Mouse (Mus musculus): ENCODE measurements around the gene Efna5.

Gene Efna5

DNA sequence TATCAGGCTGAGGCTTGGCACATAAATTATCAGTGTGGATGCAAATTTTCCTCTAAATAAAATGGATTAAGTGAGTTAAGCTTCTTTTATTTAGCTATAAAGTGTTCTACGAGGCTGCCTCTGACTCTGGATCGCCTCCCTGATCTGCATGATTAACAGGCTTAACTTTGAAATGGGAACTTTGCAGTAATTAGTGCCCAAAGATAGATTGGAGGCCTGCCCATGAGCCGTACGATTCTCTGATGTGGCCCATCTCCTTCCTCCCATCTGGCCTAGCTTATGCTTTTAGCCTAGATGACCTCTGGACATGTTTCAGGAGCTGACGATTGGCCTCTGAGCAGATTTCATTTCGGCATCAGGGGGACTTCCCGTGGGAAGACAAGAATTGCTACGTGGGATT, 273.0 kb downstream of the Efna5 start:
- DNase-seq (ENCODE audit: low read depth, low spot score) = no peak

DNA sequence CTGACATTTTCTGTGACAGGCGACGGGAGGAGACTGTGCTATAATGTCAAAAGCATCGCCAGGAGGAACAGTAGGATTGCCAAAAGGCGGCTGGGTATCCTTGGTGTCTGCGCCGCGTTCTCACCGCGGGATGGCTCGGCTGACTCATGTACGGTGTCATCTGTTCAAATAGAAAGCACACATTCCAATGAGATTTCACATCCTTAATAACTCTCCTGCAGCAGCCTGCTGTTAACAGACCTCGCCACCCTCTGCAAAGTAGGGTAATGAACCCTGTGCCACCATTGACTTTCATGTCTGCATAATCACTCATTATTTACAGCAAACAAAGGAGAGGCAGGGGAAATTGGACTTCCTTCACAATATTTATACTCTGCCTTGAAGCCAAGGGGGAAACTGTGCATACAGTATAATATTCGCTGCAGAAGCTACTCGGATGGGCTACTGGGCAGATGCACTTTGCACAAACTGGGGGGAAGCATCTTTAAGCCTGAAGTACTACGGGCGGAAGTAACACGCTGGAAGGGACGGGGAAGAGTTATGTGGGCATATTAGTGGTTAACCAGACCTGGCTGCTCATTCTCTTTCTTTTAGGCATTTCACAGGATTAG, 273.7 kb downstream of the Efna5 start:
- no peak for DNase-seq (ENCODE audit: low read depth, low spot score)

DNA sequence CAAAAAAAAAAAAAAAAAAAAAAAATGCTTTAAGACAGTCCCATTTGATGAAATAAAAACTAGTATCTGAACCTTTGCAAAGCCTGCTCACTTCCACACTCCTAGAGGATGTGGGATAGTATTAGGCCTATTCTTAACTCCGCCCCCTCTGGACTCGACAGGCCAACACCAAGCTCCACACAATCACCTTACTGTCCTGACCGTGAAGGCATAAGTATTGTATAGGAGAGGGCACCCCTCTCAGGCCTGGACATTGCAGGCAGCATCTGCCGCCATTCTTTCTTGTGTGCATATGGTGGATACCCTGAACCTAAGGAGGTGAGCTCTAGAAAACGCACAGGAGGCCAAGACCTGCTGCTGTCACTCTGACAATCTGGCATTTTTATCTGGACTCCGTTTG, 274.4 kb downstream of the Efna5 start:
- DNase-seq (ENCODE audit: low read depth, low spot score) = no peak

DNA sequence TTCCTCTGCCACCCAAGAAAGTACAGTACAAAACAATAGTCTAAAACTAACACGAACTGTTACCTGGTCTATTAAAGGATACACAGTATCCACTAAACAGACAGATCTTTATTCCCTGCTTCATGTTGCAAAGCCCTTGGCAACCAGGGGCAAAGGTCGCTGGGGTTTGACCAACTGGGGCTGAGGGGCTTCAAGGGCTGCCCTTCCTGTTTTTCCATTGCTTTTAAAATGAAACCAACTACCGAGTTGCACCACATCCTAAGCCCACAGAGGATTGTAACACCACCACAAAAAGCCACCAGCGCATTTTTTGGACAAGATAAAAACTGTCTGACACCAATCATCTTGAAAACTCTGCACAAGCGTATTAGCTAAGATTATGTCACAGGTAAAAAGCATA, 276.8 kb downstream of the Efna5 start:
- no peak for DNase-seq (ENCODE audit: low read depth, low spot score)

DNA sequence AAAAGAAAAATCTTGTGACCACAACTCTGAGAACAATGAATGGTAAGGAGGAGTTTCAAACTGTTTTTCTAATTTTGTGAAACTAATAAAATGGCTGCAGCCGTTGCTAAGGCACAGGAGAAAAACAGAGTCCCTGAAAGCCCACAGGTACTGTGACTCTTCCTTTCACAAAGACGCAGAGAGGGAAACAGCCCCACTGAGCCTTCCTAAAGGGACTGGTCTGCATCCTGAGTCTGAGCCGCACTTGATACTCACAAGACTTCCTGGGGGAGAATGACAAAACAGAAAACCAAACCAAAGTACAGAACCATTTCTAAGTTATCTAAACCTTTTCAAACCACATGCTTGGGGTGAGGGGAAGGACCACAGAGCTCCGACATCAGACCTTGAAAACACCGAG, 277.5 kb downstream of the Efna5 start:
- no peak for DNase-seq (ENCODE audit: low read depth, low spot score)

DNA sequence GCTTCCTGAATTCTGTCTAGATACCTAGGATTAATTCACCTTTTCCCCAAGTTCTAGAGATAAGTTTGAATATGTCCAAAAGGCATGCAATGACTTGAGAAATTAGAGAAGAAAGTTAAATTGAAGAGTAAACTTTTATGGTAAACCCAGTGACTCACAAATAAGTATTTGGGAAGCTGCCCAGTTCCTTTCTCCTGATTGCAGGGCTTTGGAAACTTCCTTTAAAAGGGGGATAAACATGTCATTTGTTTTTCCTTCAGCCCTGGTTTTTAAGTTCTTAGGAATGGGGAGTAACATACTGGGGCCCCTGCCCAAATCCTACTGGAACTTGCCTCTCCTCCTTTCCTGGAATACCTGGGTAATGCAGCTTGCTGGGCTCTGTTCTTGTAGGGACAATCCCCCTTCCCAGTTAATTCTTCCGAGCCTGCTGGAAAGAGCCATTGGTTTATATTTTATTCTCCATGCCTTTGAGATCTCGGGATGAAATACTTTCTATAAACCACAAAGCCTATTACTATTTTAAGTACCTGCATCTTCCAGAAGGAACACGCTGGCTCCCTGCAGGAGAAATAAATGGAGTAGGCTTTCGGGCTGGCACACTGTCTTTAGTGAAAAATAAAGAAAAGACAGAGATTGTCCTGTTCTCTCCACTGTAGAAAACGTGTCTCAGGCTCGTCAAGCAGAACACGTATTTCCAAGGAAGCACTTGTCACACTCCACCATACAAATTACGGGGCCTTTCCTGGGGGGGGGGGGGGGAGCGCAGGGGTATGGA, 282.2 kb downstream of the Efna5 start:
- no peak for DNase-seq (ENCODE audit: low read depth, low spot score)

DNA sequence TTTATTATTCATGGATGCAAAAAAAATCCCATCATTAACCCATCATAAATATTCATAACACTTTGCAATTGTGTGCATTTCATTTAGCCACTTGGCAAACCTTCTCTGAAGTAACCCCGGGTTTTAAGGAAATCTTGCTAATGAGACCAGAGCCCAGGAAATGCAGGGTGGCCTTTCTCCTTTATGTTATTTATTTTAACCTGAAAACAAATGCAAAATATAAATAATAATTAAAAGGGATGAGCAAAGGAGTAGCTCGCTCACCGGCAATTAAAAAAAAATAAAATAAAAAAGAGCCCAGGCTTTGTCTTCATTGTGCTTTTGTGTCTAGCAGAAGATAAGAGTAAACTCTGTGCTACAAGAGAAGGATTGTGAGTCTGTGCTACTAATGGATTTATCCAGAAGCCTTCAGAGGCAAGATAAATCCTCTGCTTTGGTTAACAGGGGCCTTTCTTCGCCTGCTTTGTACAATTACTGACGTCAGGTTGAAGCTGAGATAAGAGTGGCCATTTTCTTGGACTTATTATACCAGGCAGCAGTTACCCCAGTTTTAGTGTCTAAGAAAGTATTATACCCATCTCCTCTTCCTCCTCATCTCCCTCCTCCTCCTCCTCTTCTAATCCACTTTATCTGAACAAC, 288.6 kb downstream of the Efna5 start:
- DNase-seq (ENCODE audit: low read depth, low spot score) = no peak

DNA sequence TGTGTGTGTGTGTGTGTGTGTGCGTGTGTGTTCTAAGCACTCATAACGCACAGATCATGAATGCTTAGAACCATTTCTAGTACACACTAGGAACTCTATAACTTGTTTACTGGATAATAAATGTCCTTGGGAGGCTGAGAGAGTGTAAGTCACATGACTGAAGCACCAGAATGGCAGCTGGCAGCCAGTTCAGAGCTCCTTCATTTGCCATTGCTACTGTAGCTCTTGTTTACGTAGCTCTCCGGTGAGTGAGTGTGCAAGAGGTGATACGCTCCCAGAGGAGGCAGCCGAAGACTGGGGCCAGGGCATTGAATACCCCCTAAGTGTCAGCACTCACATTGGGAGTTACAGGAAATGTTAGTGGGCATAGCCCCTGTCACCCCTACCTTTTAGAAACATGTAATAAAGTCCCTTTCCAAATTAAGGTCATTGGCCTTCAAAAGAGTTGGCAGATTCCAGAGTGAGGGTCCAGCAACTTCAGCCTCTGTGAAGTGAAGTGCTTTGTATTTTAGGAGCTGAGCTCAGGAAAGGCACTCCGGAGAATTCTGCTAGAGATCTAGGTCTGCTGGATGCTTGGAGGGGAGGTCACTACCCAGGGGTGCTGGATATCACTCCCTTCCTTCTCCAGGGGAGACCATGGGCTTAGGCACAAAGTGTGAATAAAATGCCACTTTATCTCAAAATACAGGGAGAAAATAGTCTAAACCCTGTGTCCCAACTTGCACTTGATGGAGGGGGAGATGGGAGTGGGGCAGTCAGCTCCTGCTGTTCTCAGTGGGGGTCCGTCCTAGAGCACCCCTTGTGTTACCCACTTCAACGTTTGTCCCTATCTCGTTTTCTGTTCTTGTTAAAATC, 289.3 kb downstream of the Efna5 start:
- DNase-seq (ENCODE audit: low read depth, low spot score) = no peak

DNA sequence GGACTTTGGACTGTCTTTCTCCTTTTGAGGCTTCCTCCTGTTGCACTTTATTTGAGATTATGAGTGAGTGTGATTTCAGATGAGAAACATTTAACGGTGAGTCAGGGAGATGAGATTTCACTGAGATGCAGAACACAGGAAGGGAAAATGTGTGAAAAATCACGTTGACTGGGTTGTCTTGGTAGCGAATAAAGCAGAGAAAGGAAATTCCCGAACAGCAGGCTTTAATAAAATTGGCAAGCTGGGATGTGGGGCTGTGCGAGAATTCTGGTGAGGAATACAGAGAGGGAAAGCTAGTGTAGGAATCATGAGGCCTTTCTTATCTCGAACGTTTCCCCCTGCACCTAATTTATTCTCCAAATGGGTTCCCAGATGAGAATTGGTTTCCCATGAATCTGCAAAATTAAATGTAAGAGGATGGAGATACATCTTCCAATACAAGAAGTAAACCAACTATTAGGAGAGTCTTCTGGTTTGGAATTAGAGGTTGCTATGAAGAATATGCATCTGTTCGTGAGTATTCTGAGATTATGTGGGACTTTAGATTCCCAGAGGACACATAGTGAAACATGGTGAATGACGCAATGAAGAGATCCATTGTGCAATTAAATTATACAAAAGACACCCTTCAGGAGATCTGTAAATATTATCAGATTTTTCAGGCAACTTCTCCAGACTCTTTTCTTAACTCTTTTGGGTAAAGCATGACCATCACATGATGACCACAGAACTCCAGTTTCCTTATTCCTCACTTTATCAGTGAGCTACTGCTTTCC, 290.2 kb downstream of the Efna5 start:
- DNase-seq (ENCODE audit: low read depth, low spot score) = no peak

DNA sequence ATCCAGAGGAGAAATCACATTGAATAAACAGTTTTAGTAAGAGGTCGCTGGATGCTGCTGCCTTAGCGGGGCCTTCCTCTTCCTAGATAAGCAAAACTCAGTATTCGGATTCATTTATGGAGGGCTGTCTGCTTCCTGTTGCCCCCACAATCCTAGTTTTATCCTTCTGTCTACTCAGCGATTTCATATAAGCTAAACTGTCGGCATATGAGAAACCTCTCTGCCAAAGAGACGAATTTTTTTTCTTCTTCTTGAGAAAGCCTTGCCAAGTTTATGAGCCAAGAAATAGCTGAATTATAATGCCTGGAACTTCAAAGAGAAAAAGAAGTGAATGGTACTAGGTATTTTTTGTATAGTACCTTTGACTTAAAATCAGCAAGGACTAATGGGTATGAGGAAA, 301.0 kb downstream of the Efna5 start:
- DNase-seq (ENCODE audit: low read depth, low spot score) = no peak

DNA sequence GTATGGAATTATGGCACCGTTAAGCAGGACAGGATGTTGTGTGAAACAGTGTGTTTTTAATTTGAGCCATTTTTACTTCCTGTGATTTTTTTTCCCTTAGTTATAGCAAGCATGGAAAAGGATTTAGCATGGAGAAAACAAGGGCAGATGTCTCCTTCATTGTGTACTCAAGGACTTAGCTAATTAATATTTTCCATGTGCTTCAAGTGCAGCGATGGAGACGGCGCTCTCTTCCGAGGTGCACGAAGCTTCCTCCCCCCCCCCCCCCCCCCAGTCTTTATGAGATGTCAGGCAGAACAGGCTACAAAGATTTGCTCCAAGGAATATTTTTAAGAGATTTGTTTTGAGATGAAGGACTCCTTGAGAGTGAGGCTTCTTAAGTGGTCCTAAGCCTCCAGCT, 301.5 kb downstream of the Efna5 start:
- no peak for DNase-seq (ENCODE audit: low read depth, low spot score)

DNA sequence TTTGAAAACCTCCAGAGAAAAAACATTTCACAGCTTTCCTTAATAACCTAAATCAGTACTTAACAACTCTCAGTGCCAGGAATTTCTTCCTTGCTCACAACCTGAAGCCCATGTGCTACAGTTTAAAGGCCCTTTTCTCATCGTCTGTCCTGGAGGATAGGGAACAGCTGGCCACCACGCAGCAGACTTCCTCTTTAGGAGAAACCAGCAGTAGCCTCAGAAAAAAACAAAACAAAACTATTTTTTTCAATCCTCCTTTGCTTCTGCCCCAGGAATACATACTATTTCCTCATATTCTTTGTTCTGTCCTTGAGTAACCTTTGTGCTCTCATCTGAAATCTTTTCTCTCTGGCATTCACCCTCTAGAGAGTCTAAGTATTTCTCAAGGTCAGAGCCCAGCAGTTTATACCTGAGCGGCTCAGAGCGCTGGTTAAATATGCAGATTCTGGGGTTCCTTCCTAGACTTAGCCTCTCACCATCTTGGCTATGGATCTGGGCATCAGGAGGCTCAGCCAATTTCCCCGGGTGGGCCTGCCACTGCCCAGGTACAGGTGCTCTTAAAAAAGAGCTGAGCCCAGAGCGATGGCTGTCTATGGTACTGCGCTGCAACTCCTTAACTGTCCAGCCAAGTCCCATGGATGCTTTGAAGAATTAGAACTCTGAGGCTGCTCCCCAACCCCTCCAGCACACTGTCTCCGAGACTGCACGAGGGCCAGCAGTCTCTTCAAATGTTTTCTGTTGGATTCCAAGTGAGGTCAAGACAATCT, 306.4 kb downstream of the Efna5 start:
- no peak for DNase-seq (ENCODE audit: low read depth, low spot score)

DNA sequence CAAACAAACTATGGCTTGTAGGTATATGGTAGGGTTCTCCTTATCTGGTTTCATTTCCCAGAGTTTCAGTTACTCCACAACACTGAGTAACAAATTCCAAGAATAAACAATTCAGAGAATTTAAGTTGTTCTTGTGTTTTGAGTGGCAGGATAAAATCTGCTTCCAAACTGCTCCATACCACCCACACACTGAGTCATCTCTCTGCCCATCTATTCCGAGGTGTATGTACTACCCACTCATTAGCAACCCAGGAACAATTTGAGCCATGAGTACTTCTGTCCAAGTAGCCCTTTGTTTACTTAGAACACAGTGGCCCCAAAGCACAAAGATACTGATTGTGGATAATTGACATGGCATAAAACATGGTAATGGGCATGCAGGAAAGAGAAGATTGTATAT, 311.0 kb downstream of the Efna5 start:
- no peak for DNase-seq (ENCODE audit: low read depth, low spot score)

DNA sequence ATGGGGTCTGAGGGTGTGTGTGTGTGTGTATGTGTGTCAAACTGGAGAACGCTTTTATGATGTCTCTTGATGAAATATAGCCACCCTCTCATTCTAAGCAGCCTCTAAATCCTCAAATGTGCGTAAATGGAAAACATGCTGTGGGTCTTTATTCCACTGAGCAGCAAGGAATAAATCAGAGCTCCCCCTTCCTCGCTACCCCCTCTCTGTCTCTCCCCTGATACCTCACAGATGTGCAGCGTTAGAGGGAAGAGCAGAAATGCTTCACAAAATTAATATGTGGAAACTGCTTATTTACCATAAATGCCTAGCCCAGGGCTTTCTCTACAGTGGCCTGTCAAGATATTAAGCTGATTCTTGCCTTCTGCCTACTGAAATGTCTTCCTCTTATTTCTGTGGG, 313.1 kb downstream of the Efna5 start:
- peak; percentile 31 for DNase-seq (ENCODE audit: low read depth, low spot score)

DNA sequence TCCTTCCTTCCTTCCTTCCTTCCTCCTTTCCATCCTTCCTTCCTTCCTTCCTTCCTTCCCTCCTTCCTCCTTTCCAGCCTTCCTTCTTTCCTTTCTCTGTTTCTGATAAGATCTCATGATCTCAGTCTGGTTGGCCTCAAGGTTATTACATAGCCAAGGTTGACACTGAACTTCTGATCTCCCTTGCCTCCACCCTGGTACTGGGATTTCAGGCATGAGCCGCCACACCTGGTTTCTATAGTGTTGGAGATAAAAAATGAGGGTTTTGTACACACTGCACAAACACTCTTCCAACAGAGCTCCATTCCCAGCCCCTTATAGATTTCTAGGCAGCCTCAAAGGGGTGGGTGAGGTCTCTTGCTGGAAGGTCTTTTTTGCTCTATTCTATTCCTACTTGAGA, 315.5 kb downstream of the Efna5 start:
- DNase-seq (ENCODE audit: low read depth, low spot score) = no peak

DNA sequence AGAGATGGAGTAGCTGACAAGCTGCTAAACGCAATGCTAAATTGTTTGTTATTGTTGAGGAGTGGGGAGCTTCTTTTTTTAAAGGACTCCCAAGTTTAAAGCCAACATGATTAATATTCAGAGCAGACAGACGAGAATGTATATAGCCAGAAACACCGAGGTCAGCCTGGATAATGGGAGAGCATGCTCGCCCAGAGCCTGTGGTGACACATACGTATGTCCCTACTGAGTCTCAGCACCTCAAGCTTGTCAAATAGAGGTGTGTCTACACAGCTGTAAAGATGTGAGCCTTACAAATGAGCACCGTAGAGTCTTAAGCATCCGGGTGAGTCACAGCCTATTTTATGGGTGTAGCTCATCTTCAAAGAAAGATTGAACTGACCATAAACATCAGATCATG, 318.7 kb downstream of the Efna5 start:
- DNase-seq (ENCODE audit: low read depth, low spot score) = no peak

DNA sequence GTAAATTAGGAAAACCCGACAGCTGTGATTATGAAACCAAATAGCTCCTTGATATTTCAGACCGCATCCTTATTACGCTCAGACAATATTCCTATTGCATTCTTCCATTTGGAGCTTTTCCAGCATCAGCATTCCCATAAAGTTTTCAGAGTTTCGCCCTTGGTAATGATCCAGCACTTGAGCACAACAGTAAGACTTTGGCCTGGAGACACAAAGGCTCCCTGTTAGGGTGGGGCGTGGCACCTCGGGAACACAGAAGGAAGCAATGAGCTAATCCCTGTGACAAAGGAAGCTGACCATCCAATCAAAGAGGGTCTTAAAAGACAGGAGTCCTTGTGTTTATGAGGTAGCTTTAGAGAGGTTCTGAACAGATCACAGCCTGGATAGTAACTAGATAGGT, 323.9 kb downstream of the Efna5 start:
- no peak for DNase-seq (ENCODE audit: low read depth, low spot score)

Measured in embryo, embryonic 11.5 days (tissue).